ENCODE assay signal across 29 mouse cellular contexts in genomic region chr5:146757921-146758320, GRCm38 (mm10). TPM values are rescaled to one million over a fixed set of nuclear protein-coding genes. Genes with fewer than 3 reads are reported as not detected.
DNase-seq lines count a peak whose midpoint lies in the region; ATAC-seq lines count a peak whose summit lies in the region.
"Had no signal": no experiment of that assay in that cellular context is flagged by ENCODE, and none has a peak within 500 bp of the region (broad histone marks: within the 10 kb centered on the region; RNA-seq: fewer than 3 reads in every experiment).

No protein-coding gene starts in this region.

- no peak overlapping the region for H3K4me2 ChIP-seq in intestine, embryonic 15.5 days (replicated peaks)
- H3K4me2 ChIP-seq: embryonic facial prominence, embryonic 13.5 days; hindbrain, embryonic 14.5 days; limb, embryonic 13.5 days; liver, embryonic 11.5 days; lung, embryonic 15.5 days; midbrain, embryonic 12.5 days had no signal

- no peak overlapping the region for H3K9ac ChIP-seq in intestine, embryonic 15.5 days
- H3K9ac ChIP-seq: embryonic facial prominence, embryonic 13.5 days; hindbrain, embryonic 14.5 days; limb, embryonic 13.5 days; lung, embryonic 15.5 days; midbrain, embryonic 12.5 days had no signal

- H3K9me3 ChIP-seq in intestine, embryonic 15.5 days = no peaks in the 10 kb centered on the region
- H3K9me3 ChIP-seq: embryonic facial prominence, embryonic 13.5 days; forebrain, embryonic 10.5 days; G1E; heart, embryonic 10.5 days; lung, embryonic 15.5 days; megakaryocyte, embryonic 14.5 days; midbrain, embryonic 12.5 days had no signal

- WGBS in intestine, embryonic 15.5 days = 53% methylated on average over 6 of the region's 6 CpGs

- H3K27ac ChIP-seq in intestine, embryonic 15.5 days = no peak overlapping the region
- H3K27ac ChIP-seq: embryonic facial prominence, embryonic 13.5 days; forebrain, embryonic 10.5 days; heart, embryonic 10.5 days; hindbrain, embryonic 14.5 days; layer of hippocampus, adult 2 months; limb, embryonic 13.5 days; lung, embryonic 15.5 days; midbrain, embryonic 12.5 days had no signal

- peak; percentile 70 for ATAC-seq in frontal cortex, adult (ENCODE audit: low TSS enrichment)
- ATAC-seq in intestine, embryonic 15.5 days = peak; percentile 39; the same call in 1 of the 2 replicates
- ATAC-seq in monocyte, adult 5-6 weeks (replicated peaks; ENCODE audit: insufficient number of reproducible peaks, low FRiP score, low TSS enrichment, poor library complexity, severe bottlenecking) = peak; percentile 25; the same call in 1 of the 2 replicates
- ATAC-seq: forebrain, embryonic 16.5 days; Patski had no signal

- no peaks in the 10 kb centered on the region for H3K27me3 ChIP-seq in intestine, embryonic 15.5 days (replicated peaks)
- H3K27me3 ChIP-seq: CH12.LX; embryonic facial prominence, embryonic 13.5 days; limb, embryonic 13.5 days; lung, embryonic 15.5 days; megakaryocyte, embryonic 14.5 days; midbrain, embryonic 12.5 days; Patski had no signal

- no peak for DNase-seq in frontal cortex, postnatal 36 days (ENCODE audit: low spot score in 2 of 2)
- peak; percentile 67 for DNase-seq in R1 (ENCODE audit: low read depth, low spot score)
- DNase-seq in kidney, adult 18-20 months = no peak
- no peak for DNase-seq in layer of hippocampus, postnatal 25 days (ENCODE audit: extremely low spot score in 1 of 2, low spot score in 1 of 2)
- DNase-seq in kidney, postnatal 36 days = no peak
- DNase-seq: adrenal gland, adult 8-10 months; cerebellum, adult 9-10 months; cerebellum, postnatal 36 days; embryo, embryonic 11 days; gastrocnemius, postnatal 10 days; kidney, adult 9 months; right cerebral cortex, postnatal 25 days had no signal

- H3K36me3 ChIP-seq in intestine, embryonic 15.5 days = peaks cover 22% of the 10 kb centered on the region

- H3K4me1 ChIP-seq in intestine, embryonic 15.5 days (replicated peaks) = peaks cover 15% of the 10 kb centered on the region; the same call in 1 of the 2 replicates
- H3K4me1 ChIP-seq: embryonic facial prominence, embryonic 13.5 days; forebrain, embryonic 10.5 days; limb, embryonic 13.5 days; lung, embryonic 15.5 days; midbrain, embryonic 12.5 days had no signal

- no peak overlapping the region for H3K4me3 ChIP-seq in intestine, embryonic 15.5 days (replicated peaks)
- H3K4me3 ChIP-seq: embryonic facial prominence, embryonic 13.5 days; forebrain, embryonic 10.5 days; heart, embryonic 10.5 days; layer of hippocampus, adult 2 months; limb, embryonic 13.5 days; lung, embryonic 15.5 days; megakaryocyte, embryonic 14.5 days; midbrain, embryonic 12.5 days had no signal

RNA-seq across cellular contexts. Expression of gene Usp12, which starts 36.9 kb away (rescaled TPM):
- 27.9 and 28.7 TPM in 2 replicates for polyA plus RNA-seq in intestine, embryonic 15.5 days (2015; fragmentation: Nextera tagmentation; extraction: Ambion mirVana)
- total RNA-seq in monocyte, adult 5-6 weeks (2017) = 79.2 to 105 TPM (median 81.8 TPM) in 3 replicates
- 10 to 100 TPM; 58.2 to 58.9 TPM for total RNA-seq in layer of hippocampus, postnatal 25 days (2021)
